Mouse (Mus musculus) heart, embryonic 12.5 days (tissue): ENCODE measurements around the gene Gfral. TPM values are rescaled to one million over a fixed set of nuclear protein-coding genes. Genes with fewer than 3 reads are reported as not detected.
"Not testable (repeated sequence)": the region's sequence is repeated elsewhere in the genome, so short reads cannot be mapped to it uniquely, and the experiment has no call there.

ENCODE experiments used
- ATAC-seq: fragments of 200-750 bp; cut with Nextera tagmentation; 2 replicates; pipeline ENCODE4 v1.8.0; 2017; ENCODE audit warnings: moderate TSS enrichment, moderate library complexity; ENCODE audit not compliant: insufficient number of reproducible peaks, low FRiP score
- H3K27ac ChIP-seq: fragments of 300-500 bp; sonication (generic); 2 replicates; pipeline ENCODE4 v1.5.1; 2016; ENCODE audit warnings: mild to moderate bottlenecking, moderate library complexity; ENCODE audit not compliant: poor library complexity, severe bottlenecking
- H3K27me3 ChIP-seq: fragments of 300-500 bp; sonication (generic); replicated peaks from 2 replicates; pipeline ENCODE4 v1.6.1; 2016; ENCODE audit warnings: mild to moderate bottlenecking, moderate library complexity
- H3K36me3 ChIP-seq: fragments of 300-500 bp; sonication (generic); 2 replicates; pipeline ENCODE4 v1.6.1; 2016; ENCODE audit warnings: mild to moderate bottlenecking, moderate library complexity
- H3K4me1 ChIP-seq: fragments of 300-500 bp; sonication (generic); replicated peaks from 2 replicates; pipeline ENCODE4 v1.6.1; 2016; ENCODE audit warnings: mild to moderate bottlenecking
- H3K4me2 ChIP-seq: fragments of 300-500 bp; sonication (generic); 2 replicates; pipeline ENCODE4 v1.6.1; 2016; ENCODE audit warnings: mild to moderate bottlenecking, moderate library complexity
- H3K4me3 ChIP-seq: fragments of 300-500 bp; sonication (generic); 2 replicates; pipeline ENCODE4 v1.5.1; 2016; ENCODE audit warnings: mild to moderate bottlenecking
- H3K9ac ChIP-seq: fragments of 300-500 bp; sonication (generic); 2 replicates; pipeline ENCODE4 v1.6.1; 2016; ENCODE audit warnings: mild to moderate bottlenecking, moderate library complexity
- H3K9me3 ChIP-seq: fragments of 300-500 bp; sonication (generic); replicated peaks from 2 replicates; pipeline ENCODE4 v1.6.1; 2016; ENCODE audit warnings: mild to moderate bottlenecking, moderate library complexity
- WGBS: fragments of 180-500 bp; shearing (Covaris S2); methylation state at CpG from one replicate; pipeline ENCODE4 v1.1.7; 2016; 5-methylcytosine and 5-hydroxymethylcytosine counted together
- polyA plus RNA-seq: library from polyadenylated mRNA; unstranded; fragments of >200 nt; fragmentation: Nextera tagmentation; extraction: Ambion mirVana; gene quantifications from 2 replicates; pipeline ENCODE4 v1.2.1, GENCODE M21; 2016

Gene Gfral
- polyA plus RNA-seq, 1 experiment from 2014 or later: not detected

- Histone ChIP-seq H3K36me3 (no peaks in the 10 kb centered on the region), H3K4me1 (no peaks in the 10 kb centered on the region), H3K4me3 (no peak overlapping the region), H3K9me3 (no peaks in the 10 kb centered on the region), H3K4me2 (no peak overlapping the region), H3K27ac (no peak overlapping the region), H3K9ac (no peak overlapping the region), H3K27me3 (no peaks in the 10 kb centered on the region; the same call in 1 of the 2 replicates)
- no peak for ATAC-seq
- 73% methylated on average over 4 of the region's 4 CpGs for WGBS
Measured at GRCm38 (mm10) chr9:76124249-76124648, 89.2 kb downstream of the Gfral start.

- H3K4me2 ChIP-seq, H3K4me1 ChIP-seq, H3K27me3 ChIP-seq, H3K9ac ChIP-seq, H3K9me3 ChIP-seq, H3K27ac ChIP-seq, H3K4me3 ChIP-seq, H3K36me3 ChIP-seq, ATAC-seq: not testable (repeated sequence)
- WGBS: 3% methylated on average over 2 of the region's 2 CpGs
Measured at GRCm38 (mm10) chr9:76122888-76123287, 90.6 kb downstream of the Gfral start.

Other genes with a start within 250 kb of the Gfral start
- 2.0 and 2.6 TPM in 2 replicates for gene Hmgcll1, start 198.8 kb downstream of the Gfral start, polyA plus RNA-seq
- gene Hcrtr2, start 110.2 kb upstream of the Gfral start, polyA plus RNA-seq: 0.24 and 0.41 TPM in 2 replicates